Mouse (Mus musculus) frontal cortex, adult (tissue): ENCODE measurements at regions not wholly inside any gene's neighbourhood (a gene's known extent, or its start where the extent isn't known, plus 50 kb on each side); places are given as distances from the start of the nearest gene placed in this dataset.

Experiments used
- ATAC-seq: cut with Nextera tagmentation; 2 replicates; pipeline ENCODE4 v1.9.2; 2017; ENCODE audit warnings: mild to moderate bottlenecking, moderate library complexity, mixed read lengths; ENCODE audit not compliant: low TSS enrichment

DNA sequence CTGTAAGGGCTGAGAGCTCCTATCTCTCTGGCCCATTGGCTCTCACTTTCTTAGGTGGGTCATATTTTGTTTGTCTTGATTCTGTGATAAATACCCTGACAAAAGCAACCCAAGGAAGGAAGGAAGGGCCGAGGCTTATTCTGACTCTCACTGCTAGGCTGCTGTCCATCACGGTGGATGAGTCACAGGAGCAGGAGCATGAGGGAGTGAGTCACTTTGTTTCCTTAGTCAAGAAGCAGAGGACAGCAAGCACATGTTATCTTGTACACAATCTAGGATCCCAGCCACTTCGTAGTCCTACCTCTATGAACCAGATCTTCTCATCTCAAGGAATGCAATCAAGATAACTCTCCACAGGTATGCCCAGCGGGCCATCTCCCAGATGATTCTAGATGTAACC, 69.9 kb downstream of the Atp6v1g3 start:
- ATAC-seq = peak; percentile 52; the same call in 1 of the 2 replicates

DNA sequence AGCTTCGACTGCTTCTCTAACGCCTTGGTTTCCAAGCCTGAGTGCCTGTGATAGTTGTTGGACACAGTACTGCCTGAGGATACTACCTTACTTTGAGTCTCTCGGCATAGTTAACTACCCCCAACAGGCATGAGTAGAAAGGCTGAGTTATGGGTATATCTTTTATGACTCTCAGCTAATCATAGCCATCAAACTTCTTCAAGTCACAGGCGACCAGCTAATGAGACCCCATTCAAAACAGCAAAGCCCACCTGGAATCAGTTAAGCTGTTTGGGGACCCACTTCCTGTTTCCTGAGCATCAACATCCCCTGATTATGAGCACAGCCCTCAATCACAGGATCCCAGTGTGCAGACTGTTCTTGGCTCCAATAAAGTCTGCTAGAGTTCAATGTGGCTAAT, 71.4 kb downstream of the Atp6v1g3 start:
- ATAC-seq = no peak

DNA sequence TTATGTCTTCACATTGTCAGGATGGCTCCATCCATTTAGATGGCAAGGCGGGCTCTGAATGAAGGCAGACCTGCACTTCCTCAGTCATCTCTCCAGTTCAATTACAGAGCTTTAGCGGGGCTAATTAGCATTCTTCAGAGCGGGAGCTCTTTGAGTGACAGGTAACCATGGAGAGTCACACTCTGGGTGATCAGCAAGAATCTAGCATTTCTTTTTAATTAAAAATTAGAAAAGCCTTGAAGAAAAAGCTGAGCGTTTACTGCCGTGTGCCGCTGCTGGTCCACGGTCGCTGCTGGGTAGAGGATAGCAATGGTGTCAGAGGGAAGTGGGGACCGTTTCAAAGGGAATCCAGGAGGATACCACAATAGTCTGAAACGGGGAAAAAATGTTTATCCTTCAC, 72.5 kb downstream of the Atp6v1g3 start:
- ATAC-seq = peak; percentile 52; the same call in 1 of the 2 replicates

DNA sequence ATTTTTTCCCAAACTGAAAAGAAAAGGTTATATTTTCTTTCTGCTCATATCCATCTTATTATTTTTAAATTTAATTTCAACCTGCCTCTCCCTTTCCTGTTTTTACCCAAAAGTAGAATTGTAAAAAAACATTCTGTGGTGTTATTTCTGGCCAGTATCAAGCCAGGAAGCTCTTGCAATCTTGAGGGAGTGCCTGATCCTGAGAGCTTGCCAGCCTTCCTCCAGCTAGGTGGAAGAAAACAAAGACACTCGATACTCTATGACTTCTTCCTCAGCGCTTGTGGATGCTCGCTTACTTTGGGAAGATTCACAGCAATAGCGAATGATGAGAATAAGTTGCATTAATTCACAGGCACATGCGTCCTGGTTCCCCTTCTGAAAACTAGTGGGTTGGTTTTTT, 73.4 kb downstream of the Atp6v1g3 start:
- ATAC-seq = no peak

DNA sequence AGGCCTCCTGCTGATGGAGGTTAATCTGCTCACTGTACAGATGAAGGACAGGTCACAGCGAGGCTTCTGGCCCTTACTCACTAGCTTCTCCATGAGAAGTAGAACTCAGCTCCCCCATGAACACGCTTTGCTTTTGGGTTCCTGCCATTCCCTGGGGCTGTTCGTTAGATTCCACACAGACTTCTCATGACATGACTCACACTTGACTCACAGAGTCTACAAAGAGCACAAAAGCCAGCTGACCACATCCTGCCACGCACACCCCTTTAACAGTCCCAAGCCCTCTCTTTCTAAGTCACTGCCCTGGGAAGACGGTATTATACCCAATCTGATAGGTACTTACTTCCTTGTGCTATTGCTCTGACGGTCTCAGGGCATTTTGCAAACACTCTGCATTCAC, 74.9 kb downstream of the Atp6v1g3 start:
- ATAC-seq = no peak

DNA sequence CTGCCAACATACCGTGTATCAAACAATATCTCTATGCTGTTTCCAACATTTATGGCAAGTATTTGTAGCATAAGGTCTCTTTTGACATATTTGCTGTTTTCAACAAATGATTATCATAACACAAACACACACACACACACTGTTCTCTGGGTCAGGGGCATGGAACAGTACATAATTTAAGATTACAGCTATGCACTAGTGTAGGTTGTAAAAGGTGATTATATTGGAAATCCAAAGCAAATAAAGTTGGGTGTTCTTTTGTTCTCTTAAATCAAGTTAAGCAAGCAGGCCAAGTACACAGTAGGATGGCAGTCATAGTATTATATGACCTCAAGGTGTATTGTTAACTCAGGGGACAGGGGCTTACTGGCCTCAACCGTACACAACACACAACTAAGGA, 75.6 kb downstream of the Atp6v1g3 start:
- no peak for ATAC-seq

DNA sequence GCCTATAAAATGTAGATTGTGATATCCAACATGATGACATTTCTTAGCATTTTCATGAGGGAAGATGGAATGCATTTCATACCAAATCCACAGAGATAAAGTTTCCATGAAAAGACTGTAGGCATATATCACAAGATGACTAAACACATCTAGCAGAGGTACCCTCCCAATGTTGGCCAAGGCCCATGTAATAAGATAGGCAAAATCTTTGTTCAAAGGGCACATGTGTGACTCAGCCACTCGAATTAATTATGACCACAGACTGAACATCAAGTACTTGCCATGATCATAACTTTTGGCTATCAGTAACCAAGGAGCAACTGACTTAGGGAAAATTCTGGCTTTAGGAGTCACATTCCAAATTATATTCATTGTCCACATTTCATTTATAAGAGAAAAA, 82.9 kb downstream of the Atp6v1g3 start:
- ATAC-seq = no peak

DNA sequence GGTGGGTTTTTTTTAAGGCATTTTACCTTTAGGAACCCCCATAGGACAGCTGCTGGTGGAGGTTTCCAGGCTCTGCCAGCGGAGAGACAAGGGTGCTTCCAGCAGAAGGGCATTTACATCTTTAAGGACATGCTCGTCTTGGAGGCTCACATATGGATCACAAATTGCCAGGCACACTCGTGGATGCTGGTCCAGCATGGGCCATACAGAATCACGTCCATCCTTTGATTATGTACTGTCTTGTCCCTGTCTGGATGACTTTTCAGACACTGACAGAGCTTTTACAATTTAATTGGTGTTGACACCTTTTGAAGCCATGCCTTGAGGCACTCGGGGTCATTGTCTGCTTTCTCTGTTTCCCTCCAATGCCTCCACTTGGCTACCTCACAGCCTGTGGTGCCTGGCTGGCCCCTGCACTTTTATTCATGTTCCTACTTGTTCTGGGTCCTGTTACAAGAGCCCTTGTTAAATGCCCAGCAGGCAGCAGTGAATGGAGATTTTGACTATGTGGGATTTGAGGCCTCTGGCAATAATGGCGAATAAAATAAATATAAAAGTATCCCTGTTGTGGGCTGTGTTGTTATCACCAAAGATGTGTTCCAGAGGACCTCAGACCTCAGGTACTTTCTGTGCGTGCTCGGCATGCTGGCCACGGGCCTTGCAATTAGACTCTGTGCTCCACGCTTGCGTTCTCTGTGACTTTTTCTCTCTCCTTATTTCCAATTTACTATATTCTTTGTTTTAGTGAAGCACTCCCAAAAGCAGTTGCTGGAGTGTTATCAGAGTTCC, 89.3 kb downstream of the Atp6v1g3 start:
- no peak for ATAC-seq

DNA sequence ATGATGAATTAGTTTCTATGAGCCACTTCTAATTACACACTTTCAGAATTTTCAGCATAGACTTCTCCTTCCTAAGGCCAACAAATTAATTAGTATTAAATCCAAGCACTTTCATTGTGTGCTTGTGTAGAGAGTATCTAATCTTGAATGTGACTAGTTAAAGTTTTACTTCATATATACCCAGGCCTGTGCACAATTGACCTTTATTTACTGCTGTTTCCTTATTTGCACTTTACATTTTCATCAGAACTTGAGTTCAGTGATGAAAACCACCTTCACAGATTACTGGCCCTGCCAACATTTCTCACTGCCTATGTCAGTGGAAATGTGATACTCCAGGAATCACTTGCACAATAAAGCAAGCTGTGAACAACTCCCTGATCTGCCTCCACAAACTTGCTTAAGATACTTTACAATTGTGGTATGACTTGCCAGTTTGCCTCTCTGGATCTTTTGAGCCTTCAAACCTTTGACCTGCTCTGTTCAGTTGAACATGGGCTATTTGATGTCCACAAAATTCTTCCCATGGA, 96.5 kb downstream of the Atp6v1g3 start:
- no peak for ATAC-seq

DNA sequence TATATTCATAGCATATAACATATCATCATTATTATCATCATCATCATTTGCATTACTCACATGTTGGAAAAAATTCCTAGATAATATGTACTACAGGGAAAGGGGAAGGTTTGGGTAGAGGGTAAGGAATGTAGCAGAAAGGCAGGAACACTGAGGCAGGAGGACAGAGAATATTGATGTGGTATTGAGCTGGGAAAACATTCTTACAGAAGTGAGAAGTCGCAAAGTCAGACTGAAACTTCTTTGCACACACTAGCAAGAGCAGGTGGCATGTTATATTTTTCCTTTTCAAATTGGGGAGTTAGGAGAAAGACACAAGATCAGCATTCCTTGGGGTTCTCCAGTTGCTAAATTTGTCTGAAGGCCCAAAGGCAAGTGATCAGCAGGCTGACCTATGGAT, 97.9 kb downstream of the Atp6v1g3 start:
- ATAC-seq = no peak

DNA sequence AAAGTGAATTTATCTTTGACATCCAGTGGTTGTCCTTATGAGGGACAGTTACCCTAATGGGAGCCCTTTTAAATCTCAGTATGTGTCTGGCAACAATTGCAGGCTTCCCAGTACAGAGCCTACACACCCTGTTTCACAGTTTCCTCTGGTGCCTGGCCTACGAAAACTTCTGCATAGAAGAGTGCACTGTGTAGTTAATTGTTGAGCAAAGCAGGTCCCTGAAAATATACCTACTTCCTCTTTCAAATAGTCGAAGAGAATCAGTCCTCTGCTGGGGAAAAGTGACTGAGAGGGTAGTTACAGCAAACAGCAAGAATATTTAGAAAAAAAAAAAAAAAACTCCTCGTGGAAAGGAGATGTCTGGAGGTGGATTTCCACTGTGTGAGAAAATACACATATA, 110.6 kb downstream of the Atp6v1g3 start:
- ATAC-seq = no peak

DNA sequence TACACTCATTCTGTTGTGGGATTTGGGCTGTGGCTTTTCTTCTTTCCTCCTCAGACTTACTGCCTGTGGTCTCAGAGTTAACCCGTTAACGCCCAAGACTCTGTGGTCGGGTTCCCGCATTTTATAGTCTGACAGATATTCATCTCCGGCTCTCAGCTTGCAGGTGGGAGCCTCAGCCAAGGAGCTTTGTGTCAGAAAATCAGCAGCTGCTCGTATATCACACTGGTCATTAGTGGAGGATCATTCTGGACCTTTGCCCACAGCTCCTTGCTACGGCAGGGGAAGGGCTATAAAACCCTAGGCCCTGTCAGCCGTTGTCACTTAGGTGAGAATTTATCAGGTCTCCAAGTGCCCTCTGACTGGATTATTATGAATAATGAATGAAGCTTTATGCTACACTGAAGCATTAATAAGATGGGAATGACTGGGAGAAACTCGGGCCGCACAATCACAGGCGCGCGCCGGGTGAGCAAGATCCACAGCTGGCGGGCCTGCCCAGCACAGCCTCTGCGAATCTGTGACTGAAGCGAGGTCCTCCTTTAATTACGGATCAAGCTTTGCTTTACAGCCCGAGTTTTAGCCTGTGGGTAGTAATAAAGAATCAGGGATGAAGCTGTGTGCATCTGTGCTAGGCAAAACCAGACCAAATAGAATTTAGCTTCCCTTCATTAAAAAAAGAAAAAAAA, 111.8 kb downstream of the Atp6v1g3 start:
- ATAC-seq = no peak

DNA sequence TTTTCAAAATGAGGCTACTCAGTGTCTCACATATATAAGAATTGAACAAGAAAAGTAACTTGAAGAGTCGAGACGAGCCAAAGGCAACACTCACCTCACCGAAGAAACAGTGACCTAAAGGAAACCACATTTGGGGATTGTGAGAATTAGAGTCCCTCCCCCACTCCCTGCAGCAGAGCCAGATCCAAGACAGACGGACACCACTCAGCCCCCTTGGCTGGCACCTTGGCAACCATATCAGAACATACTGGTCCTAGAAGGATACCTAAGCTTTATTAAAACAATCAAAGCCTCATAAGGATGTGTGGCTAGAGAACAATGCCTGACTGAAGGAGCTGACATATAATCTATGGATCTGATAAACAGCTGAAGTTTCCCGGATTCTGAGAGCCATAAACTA, 112.5 kb downstream of the Atp6v1g3 start:
- ATAC-seq = no peak

DNA sequence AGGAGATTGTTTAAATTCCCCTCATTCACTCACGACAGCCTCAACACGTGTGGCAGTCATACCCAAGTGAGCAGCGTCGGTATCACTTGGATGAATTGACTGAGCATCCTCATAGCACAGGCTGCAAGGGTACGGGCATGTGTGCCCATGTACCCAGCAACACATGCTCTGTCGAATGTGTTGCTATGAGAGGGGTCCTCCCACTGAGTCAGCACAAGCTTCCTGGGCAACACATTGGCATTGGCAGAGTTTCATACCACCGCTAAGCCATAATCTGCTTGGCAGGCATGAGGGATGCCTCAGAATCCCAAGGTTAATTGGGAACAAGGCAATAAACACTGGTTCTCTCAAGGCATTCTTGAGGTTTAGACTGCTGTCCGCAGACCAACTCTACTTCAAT, 115.1 kb downstream of the Atp6v1g3 start:
- ATAC-seq = no peak

DNA sequence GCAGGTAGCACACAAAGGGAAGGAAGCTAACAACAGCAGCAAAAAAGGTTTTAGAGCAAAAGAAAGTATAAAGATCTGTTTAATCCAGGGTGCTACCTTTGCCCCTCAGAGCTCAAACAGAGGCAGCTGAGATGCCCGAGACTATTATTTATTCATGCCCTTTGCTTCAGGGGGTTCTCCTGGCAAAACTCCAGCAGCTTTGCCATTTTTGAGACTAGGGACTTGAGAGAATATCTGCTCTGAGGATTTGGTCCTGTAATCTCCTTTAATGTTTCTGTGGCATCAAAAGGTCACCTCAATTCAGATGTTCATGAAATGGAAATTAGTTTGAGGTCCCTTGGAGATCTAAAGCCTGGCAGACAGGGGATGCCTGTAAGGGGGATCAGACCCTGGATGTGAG, 116.1 kb downstream of the Atp6v1g3 start:
- no peak for ATAC-seq

DNA sequence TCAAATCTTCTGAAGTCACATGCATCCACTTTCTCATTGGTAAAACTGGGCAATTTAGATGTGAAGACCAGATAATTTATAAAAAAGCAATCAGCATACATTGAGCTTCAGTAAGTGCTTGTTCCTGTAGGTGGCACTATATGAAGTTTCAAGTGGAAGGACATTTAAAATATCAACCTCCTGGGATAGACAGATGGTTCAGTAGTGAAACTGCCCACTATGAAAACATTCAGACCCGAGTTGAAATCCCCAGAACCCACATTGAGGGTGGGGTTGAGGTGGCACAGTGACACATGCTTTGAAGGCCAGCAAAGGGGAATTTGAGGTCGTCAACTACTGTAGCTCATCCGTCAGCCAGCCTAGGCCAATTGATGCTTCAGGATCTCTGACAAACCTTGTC, 145.1 kb downstream of the Atp6v1g3 start:
- peak; percentile 65; the same call in 1 of the 2 replicates for ATAC-seq

DNA sequence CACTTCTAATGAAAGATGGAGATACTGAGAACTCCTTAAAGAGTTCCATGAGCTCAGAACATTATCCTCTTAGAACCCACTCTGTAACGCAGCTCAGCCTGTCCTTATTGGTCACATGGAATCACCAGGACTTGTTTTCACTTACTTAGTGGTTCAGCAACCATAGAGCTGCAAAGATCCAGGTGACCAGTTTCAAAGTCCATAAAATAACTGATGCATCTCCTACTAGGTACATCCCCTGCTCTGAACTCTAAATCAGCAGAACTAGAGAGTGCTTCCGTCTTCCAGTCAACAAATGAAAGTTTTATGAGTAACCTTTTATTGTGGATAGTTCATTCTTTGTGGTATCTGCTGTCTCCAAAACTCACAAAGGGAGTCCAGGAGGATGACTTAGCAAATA, 153.9 kb downstream of the Atp6v1g3 start:
- ATAC-seq = no peak
